Mouse (Mus musculus) CD4-positive, CD25-positive, alpha-beta regulatory T cell (primary cell): Measurements from ENCODE around the gene Hbs1l. TPM values are rescaled to one million over a fixed set of nuclear protein-coding genes. Genes with fewer than 3 reads are reported as not detected.

Experiments
- polyA plus RNA-seq: library from polyadenylated mRNA; unstranded; fragments of 100-300 nt; shearing (Covaris generic); gene quantifications from one replicate; pipeline ENCODE4 v1.2.1, GENCODE M21; 2017

Gene Hbs1l
- 105 TPM for polyA plus RNA-seq

DNA sequence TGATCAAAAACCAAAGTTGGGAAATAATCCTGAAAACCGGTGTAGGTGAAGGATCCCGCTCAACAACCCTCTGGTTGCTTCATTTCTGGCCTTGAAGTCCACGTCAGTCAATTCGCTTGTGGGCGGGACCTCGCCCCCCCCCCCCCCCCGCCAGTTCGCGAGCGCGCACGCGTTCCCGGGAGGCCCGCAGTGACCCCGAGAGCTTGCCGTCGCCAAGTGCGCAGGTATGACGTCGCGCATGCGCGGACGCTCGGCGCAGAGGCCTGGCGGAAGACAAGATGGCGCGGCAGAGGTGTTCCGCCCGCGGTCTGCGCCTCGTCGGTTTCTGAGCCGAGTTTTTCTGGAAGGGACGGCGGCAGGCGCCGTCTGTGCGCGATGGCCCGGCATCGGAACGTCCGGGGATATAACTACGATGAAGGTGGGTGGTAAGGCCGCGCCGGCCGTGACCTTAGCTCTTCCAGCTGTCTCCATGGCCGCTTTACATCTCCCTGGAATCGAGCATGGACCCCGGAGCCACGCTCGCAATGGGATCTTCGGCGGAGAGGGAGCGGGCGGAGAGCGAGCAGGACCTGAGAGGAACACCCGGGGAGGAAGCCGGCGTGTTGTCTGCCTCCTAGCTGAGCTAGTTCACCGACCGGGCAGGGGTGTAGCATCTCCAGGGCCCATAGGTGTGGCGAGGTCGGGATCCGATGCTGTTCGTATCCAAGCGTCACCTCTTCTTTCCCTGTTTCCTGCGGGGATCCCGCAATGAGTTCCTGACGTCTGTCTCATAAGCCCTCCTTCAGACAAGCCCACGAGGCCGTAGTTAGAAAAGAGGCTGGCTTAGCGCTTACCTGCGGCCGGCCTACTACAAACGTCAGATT is at the start of gene Hbs1l:
TSS of gene Hbs1l (plus strand) at position 221 of the 863 bp plus-strand sequence.

DNA sequence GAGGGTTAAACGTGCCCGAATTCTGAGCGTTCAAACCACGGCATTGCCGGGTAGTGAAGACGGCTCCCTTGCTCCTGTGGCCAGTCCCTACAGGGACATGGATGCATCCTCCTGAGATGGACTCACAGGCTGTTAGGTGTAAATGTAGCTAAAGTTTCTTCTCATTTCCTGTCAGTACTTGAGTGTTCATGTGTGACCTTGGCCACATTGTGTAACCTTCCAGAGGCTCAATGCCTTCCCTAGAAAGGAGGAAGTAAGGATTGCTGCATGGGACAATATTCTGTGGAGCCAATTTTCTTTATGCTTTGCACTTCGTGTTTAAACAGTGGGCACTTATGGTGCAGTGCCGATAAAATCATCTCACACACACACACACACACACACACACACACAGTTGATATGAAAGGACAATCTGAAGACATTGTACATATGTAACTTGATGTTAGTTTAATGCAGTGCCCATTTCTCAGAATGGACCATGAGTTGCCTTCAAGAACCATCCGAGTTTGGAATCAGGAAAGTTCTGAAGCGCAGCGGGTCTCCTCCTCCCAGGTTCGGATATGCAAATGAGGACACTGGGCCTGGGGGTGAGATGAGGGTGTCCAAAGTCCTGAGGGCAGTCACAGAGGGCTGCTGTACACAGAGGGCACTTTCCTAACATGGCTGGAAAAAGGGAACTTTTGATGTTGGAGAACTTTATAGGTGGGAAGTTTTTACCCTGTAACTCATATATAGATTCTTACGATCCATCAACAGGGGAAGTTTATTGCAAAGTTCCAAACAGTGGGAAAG is 81.1 kb downstream of the Hbs1l start, which contains the start of gene Aldh8a1:
TSS of gene Aldh8a1 (plus strand) at position 610 of the 792 bp plus-strand sequence.

Other genes starting within 250 kb of the Hbs1l start
- 28.6 TPM for gene Myb, start 135.0 kb upstream of the Hbs1l start, polyA plus RNA-seq
- not detected for gene Aldh8a1, start 81.3 kb downstream of the Hbs1l start, polyA plus RNA-seq